Mouse (Mus musculus): ENCODE measurements around the gene Cmas. TPM values are rescaled to one million over a fixed set of nuclear protein-coding genes. Genes with fewer than 3 reads are reported as not detected.

Cmas gene
- polyA plus RNA-seq, 1 experiment from 2014 or later: 84.5 TPM

DNA sequence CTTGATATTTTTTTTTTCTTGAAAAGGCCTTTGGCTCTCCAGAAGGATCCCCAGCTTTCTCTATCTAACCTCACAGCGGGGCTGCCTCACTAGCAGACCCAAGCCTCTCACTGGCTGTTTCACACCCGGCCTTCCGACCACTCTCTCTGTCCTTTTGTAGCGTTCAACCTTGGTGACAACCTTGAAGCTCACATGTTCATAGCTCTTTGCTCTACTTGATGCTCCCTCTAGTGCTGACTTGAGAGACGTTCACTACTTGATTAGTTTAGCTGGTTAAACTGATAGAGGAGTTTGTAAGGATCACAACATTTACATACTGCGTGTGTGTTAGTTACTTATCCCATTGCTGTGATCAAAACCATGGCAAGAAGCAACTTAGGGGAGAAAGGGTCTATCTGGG, 35.8 kb upstream of the Cmas start:
- DNase-seq (ENCODE audit: low spot score) (no peak), ATAC-seq (ENCODE audit: insufficient number of reproducible peaks, low FRiP score, low TSS enrichment, low read depth) (no peak)
- Histone ChIP-seq H3K4me2 (ENCODE audit: low read depth, severe bottlenecking) (no peak overlapping the region), H3K4me3 (ENCODE audit: low read depth, low read length) (no peak overlapping the region), H3K27me3 (ENCODE audit: control insufficient read depth, insufficient read depth, low read length) (no peaks in the 10 kb centered on the region), H3K9me3 (ENCODE audit: control insufficient read depth, low read length) (no peaks in the 10 kb centered on the region), H3K4me1 (ENCODE audit: control insufficient read depth, insufficient read depth, low read length) (no peaks in the 10 kb centered on the region), H3K36me3 (ENCODE audit: control insufficient read depth, insufficient read depth, low read length) (no peaks in the 10 kb centered on the region), H3K9ac (ENCODE audit: low read length) (no peak overlapping the region), H3K27ac (replicated peaks; ENCODE audit: low read depth, low read length) (no peak overlapping the region)
- 66% methylated on average over 6 of the region's 6 CpGs for WGBS

DNA sequence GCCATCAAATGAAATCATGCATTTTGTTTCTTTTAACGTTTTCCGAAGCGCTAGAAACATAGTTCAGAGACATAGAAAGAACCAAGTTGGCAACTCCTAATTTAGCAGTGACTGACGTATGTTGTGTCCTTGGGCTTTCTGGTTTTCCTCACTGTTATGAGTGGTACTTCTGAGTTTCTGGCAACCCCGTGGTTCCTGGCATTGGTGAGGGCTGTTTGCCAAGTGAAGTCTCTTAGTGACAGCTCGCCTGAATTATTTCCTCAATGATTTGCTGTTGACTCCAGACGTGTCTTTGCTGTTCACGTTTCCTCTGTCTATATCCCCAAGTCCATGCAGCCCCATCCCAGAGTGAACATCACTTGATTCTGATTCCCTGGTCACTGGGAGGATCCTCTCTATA, 34.8 kb upstream of the Cmas start:
- no peak for DNase-seq (ENCODE audit: low spot score)
- no peaks in the 10 kb centered on the region for H3K4me1 ChIP-seq (ENCODE audit: control insufficient read depth, insufficient read depth, low read length)
- WGBS: 89% methylated on average over 8 of the region's 8 CpGs
- H3K4me2 ChIP-seq (ENCODE audit: low read depth, severe bottlenecking): no peak overlapping the region
- no peaks in the 10 kb centered on the region for H3K27me3 ChIP-seq (ENCODE audit: control insufficient read depth, insufficient read depth, low read length)
- H3K36me3 ChIP-seq (ENCODE audit: control insufficient read depth, insufficient read depth, low read length): no peaks in the 10 kb centered on the region
- H3K27ac ChIP-seq (replicated peaks; ENCODE audit: low read depth, low read length): no peak overlapping the region
- ATAC-seq (ENCODE audit: insufficient number of reproducible peaks, low FRiP score, low TSS enrichment, low read depth): no peak
- H3K9me3 ChIP-seq (ENCODE audit: control insufficient read depth, low read length): no peaks in the 10 kb centered on the region
- H3K9ac ChIP-seq (ENCODE audit: low read length): no peak overlapping the region
- H3K4me3 ChIP-seq (ENCODE audit: low read depth, low read length): no peak overlapping the region

DNA sequence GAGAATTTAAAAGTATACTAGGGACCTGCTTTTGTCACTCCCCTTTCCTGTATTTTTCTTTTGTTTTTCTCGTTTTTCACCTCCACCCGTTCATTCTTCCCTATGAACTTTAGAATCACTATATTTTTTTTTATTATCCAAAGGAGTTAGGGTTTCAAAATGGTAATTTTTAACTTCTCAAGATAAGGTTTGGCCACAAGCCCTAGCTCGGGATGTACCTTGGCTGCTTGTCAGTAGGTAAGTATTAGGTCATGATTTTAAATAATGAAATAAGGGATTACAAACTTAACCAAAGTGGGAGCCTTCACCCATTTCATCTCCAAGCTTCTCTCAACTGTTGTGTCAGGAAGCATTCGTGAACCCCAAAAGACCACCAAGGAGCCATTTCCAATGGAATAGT, 30.5 kb upstream of the Cmas start:
- no peak overlapping the region for H3K4me3 ChIP-seq (ENCODE audit: low read depth, low read length)
- no peaks in the 10 kb centered on the region for H3K27me3 ChIP-seq (ENCODE audit: control insufficient read depth, insufficient read depth, low read length)
- ATAC-seq (ENCODE audit: insufficient number of reproducible peaks, low FRiP score, low TSS enrichment, low read depth) (no peak), DNase-seq (ENCODE audit: low spot score) (no peak)
- no peak overlapping the region for H3K27ac ChIP-seq (replicated peaks; ENCODE audit: low read depth, low read length)
- no peaks in the 10 kb centered on the region for H3K36me3 ChIP-seq (ENCODE audit: control insufficient read depth, insufficient read depth, low read length)
- H3K4me1 ChIP-seq (ENCODE audit: control insufficient read depth, insufficient read depth, low read length): no peaks in the 10 kb centered on the region
- no peak overlapping the region for H3K4me2 ChIP-seq (ENCODE audit: low read depth, severe bottlenecking)
- 90% methylated on average over 4 of the region's 4 CpGs for WGBS
- H3K9me3 ChIP-seq (ENCODE audit: control insufficient read depth, low read length): no peaks in the 10 kb centered on the region
- no peak overlapping the region for H3K9ac ChIP-seq (ENCODE audit: low read length)

DNA sequence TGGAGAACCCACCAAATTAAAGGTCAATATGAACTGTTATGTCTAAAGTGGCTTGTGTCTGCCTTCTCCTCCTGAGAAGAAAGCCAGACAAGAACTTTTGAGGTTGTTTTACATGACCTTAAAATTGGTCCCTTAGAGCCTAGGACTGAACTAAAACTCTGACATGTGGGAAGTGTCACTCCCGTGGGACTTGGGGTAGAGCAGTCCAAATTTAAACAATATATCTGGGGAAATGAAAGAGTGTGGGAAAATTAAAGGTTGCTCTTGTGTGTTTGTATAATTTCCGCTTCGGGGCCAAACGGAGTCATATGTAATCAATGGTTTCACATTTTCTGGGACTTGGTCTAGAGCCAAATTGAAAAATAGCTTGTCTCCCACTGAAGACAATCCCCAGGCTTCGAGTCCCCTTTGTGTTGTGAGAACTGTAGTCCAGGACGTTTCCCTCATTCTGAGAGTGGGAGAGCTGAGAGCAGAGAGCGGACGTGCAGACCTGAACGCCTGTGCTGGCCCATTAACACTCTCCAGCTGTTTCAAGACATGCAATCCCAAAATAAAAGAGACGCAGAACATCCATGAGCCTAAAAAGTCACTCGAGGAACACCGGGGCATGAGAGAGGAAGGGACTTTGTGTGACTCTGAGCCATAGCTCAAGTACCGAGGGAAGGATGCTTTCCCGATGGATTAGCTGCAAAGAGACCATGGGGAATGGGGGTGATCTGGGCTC, 23.8 kb upstream of the Cmas start:
- ATAC-seq (ENCODE audit: insufficient number of reproducible peaks, low FRiP score, low TSS enrichment, low read depth) (no peak), DNase-seq (ENCODE audit: low spot score) (no peak)
- Histone ChIP-seq H3K36me3 (ENCODE audit: control insufficient read depth, insufficient read depth, low read length) (no peaks in the 10 kb centered on the region), H3K4me1 (ENCODE audit: control insufficient read depth, insufficient read depth, low read length) (no peaks in the 10 kb centered on the region), H3K9ac (ENCODE audit: low read length) (no peak overlapping the region), H3K4me2 (ENCODE audit: low read depth, severe bottlenecking) (no peak overlapping the region), H3K4me3 (ENCODE audit: low read depth, low read length) (no peak overlapping the region), H3K27me3 (ENCODE audit: control insufficient read depth, insufficient read depth, low read length) (no peaks in the 10 kb centered on the region), H3K27ac (replicated peaks; ENCODE audit: low read depth, low read length) (no peak overlapping the region), H3K9me3 (ENCODE audit: control insufficient read depth, low read length) (no peaks in the 10 kb centered on the region)
- 75% methylated on average over 14 of the region's 14 CpGs for WGBS

DNA sequence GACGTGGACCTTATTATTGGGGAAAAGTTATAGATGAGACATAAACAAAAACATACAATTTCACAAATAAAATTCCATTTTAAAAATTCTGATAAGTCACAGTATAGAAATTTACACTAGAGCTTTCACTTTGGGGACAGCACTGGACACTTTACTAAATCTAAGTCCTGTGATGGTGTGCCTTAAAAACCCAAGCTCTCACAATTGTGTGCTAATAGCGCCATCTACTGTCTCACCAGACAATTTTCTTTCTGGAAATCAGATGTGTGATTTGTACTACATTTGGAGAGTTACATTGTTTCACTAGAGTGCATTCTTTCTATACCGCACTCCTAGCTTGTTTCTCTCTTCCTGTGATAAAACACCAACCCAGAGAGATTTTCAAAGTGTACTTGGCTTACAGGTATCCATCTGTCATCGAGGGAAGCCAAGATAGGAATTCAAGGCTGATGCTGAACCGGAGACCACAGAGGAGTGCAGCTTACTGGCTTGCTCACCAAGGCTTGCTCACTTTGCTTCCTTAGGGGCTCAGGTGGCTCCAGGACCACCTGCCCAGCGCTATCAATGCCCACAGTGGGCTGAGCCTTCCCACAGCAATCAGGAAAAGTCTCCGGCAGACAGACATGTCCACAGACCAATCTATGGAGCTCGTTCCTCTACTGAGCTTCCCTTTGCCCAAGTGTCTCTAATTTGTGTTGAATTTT, 21.0 kb upstream of the Cmas start:
- H3K4me3 ChIP-seq (ENCODE audit: low read depth, low read length): no peak overlapping the region
- no peaks in the 10 kb centered on the region for H3K4me1 ChIP-seq (ENCODE audit: control insufficient read depth, insufficient read depth, low read length)
- DNase-seq (ENCODE audit: low spot score) (no peak), ATAC-seq (ENCODE audit: insufficient number of reproducible peaks, low FRiP score, low TSS enrichment, low read depth) (no peak)
- WGBS: 49% methylated on average over 8 of the region's 8 CpGs
- no peaks in the 10 kb centered on the region for H3K36me3 ChIP-seq (ENCODE audit: control insufficient read depth, insufficient read depth, low read length)
- H3K27ac ChIP-seq (replicated peaks; ENCODE audit: low read depth, low read length): no peak overlapping the region
- no peaks in the 10 kb centered on the region for H3K9me3 ChIP-seq (ENCODE audit: control insufficient read depth, low read length)
- H3K9ac ChIP-seq (ENCODE audit: low read length): no peak overlapping the region
- H3K27me3 ChIP-seq (ENCODE audit: control insufficient read depth, insufficient read depth, low read length): no peaks in the 10 kb centered on the region
- H3K4me2 ChIP-seq (ENCODE audit: low read depth, severe bottlenecking): no peak overlapping the region

DNA sequence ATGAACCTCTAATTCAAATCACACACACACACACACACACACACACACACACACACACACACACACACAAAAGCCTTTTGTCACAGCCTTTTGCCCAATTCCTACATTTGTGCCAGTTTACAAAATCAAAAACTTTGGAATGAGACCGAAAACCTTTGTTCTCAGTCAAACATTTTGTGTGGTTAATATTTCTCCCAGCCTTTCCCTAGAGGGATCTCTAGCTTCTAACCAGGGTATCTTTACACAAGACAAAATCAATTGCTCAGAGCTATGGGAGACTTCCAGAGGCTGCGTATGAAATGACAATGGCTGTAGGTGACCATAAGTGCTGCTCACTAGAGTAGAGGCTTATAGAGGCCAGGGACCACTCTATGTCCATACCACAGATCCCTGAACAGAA, 18.3 kb upstream of the Cmas start:
- no peaks in the 10 kb centered on the region for H3K27me3 ChIP-seq (ENCODE audit: control insufficient read depth, insufficient read depth, low read length)
- 94% methylated on average over 2 of the region's 2 CpGs for WGBS
- no peak overlapping the region for H3K27ac ChIP-seq (replicated peaks; ENCODE audit: low read depth, low read length)
- no peaks in the 10 kb centered on the region for H3K4me1 ChIP-seq (ENCODE audit: control insufficient read depth, insufficient read depth, low read length)
- H3K36me3 ChIP-seq (ENCODE audit: control insufficient read depth, insufficient read depth, low read length): no peaks in the 10 kb centered on the region
- DNase-seq (ENCODE audit: low spot score) (no peak), ATAC-seq (ENCODE audit: insufficient number of reproducible peaks, low FRiP score, low TSS enrichment, low read depth) (no peak)
- H3K4me3 ChIP-seq (ENCODE audit: low read depth, low read length): no peak overlapping the region
- H3K9me3 ChIP-seq (ENCODE audit: control insufficient read depth, low read length): no peaks in the 10 kb centered on the region
- H3K4me2 ChIP-seq (ENCODE audit: low read depth, severe bottlenecking): no peak overlapping the region
- no peak overlapping the region for H3K9ac ChIP-seq (ENCODE audit: low read length)

DNA sequence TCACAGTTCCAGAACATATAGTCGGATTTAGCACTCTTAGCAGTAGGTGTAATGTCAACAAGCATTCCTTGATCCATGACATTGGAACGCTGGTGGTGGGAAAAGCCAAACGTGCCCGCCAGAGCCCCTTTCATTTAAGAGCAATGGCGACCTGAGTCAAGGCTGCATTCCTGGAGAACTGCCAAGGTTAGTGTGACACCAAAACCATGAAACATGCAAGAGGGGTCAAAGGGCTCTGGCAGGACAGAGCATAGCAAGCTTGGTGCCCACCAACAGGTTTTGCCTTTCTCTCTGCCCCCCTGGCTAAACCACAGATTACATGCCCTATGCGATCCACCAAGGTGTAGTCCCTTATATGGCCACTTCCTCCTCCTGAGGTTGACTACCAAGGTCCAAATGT, 17.8 kb upstream of the Cmas start:
- Histone ChIP-seq H3K4me1 (ENCODE audit: control insufficient read depth, insufficient read depth, low read length) (no peaks in the 10 kb centered on the region), H3K27ac (replicated peaks; ENCODE audit: low read depth, low read length) (no peak overlapping the region), H3K4me2 (ENCODE audit: low read depth, severe bottlenecking) (no peak overlapping the region), H3K27me3 (ENCODE audit: control insufficient read depth, insufficient read depth, low read length) (no peaks in the 10 kb centered on the region), H3K9ac (ENCODE audit: low read length) (no peak overlapping the region), H3K36me3 (ENCODE audit: control insufficient read depth, insufficient read depth, low read length) (no peaks in the 10 kb centered on the region), H3K9me3 (ENCODE audit: control insufficient read depth, low read length) (no peaks in the 10 kb centered on the region), H3K4me3 (ENCODE audit: low read depth, low read length) (no peak overlapping the region)
- WGBS: 83% methylated on average over 6 of the region's 6 CpGs
- ATAC-seq (ENCODE audit: insufficient number of reproducible peaks, low FRiP score, low TSS enrichment, low read depth): no peak
- DNase-seq (ENCODE audit: low spot score): no peak

DNA sequence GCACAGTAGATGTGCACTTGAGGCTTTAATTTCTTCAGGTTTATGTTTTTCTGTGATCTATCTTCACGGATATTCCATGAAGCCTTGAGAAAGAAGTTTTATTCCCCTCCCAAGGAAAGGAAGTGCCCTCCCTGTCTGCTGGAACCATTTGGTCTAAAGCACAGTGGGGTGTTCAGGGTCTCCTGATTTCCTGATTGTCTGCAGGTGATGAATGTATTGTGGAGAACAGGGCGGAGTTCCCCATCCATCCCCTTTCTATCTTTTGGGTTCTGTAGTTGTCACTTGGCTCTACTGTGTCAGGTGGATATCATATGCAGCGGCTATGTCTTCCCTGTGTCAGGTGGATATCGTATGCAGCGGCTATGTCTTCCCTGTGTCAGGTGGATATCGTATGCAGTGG, 14.7 kb upstream of the Cmas start:
- H3K4me1 ChIP-seq (ENCODE audit: control insufficient read depth, insufficient read depth, low read length): no peaks in the 10 kb centered on the region
- H3K4me2 ChIP-seq (ENCODE audit: low read depth, severe bottlenecking): no peak overlapping the region
- H3K27me3 ChIP-seq (ENCODE audit: control insufficient read depth, insufficient read depth, low read length): no peaks in the 10 kb centered on the region
- no peak for ATAC-seq (ENCODE audit: insufficient number of reproducible peaks, low FRiP score, low TSS enrichment, low read depth)
- no peak overlapping the region for H3K9ac ChIP-seq (ENCODE audit: low read length)
- H3K36me3 ChIP-seq (ENCODE audit: control insufficient read depth, insufficient read depth, low read length): no peaks in the 10 kb centered on the region
- no peak overlapping the region for H3K27ac ChIP-seq (replicated peaks; ENCODE audit: low read depth, low read length)
- DNase-seq (ENCODE audit: low spot score): no peak
- no peak overlapping the region for H3K4me3 ChIP-seq (ENCODE audit: low read depth, low read length)
- WGBS: 85% methylated on average over 6 of the region's 6 CpGs
- no peaks in the 10 kb centered on the region for H3K9me3 ChIP-seq (ENCODE audit: control insufficient read depth, low read length)
